Mouse (Mus musculus) embryonic facial prominence, embryonic 13.5 days (tissue): Measurements from ENCODE around the gene Grifin. TPM values are rescaled to one million over a fixed set of nuclear protein-coding genes. Genes with fewer than 3 reads are reported as not detected.

Experiments
- ATAC-seq: fragments of 200-750 bp; cut with Nextera tagmentation; 2 replicates; pipeline ENCODE4 v1.8.0; 2017; ENCODE audit warnings: low read depth; ENCODE audit not compliant: insufficient number of reproducible peaks, insufficient read depth, low FRiP score, low TSS enrichment
- H3K27ac ChIP-seq: fragments of 300-500 bp; sonication (generic); 2 replicates; pipeline ENCODE4 v1.5.1; 2015; ENCODE audit warnings: moderate library complexity, mild to moderate bottlenecking, inconsistent platforms
- H3K27me3 ChIP-seq: fragments of 300-500 bp; sonication (generic); 2 replicates; pipeline ENCODE4 v1.6.1; 2015; ENCODE audit warnings: mild to moderate bottlenecking, inconsistent platforms
- H3K36me3 ChIP-seq: fragments of 300-500 bp; sonication (generic); 2 replicates; pipeline ENCODE4 v1.6.1; 2015; ENCODE audit warnings: mild to moderate bottlenecking, inconsistent platforms
- H3K4me1 ChIP-seq: fragments of 300-500 bp; sonication (generic); 2 replicates; pipeline ENCODE4 v1.6.1; 2015; ENCODE audit warnings: inconsistent platforms
- H3K4me2 ChIP-seq: fragments of 300-500 bp; sonication (generic); 2 replicates; pipeline ENCODE4 v1.6.1; 2015; ENCODE audit warnings: moderate library complexity, mild to moderate bottlenecking, inconsistent platforms
- H3K4me3 ChIP-seq: fragments of 300-500 bp; sonication (generic); 2 replicates; pipeline ENCODE4 v1.5.1; 2015; ENCODE audit warnings: mild to moderate bottlenecking, inconsistent platforms
- H3K9ac ChIP-seq: fragments of 300-500 bp; sonication (generic); 2 replicates; pipeline ENCODE4 v1.6.1; 2015; ENCODE audit warnings: mild to moderate bottlenecking, inconsistent platforms
- H3K9me3 ChIP-seq: fragments of 300-500 bp; sonication (generic); 2 replicates; pipeline ENCODE4 v1.6.1; 2016; ENCODE audit warnings: inconsistent platforms
- WGBS: fragments of 180-500 bp; shearing (Covaris S2); methylation state at CpG from one replicate; pipeline ENCODE4 v1.1.7; 2015; ENCODE audit warnings: mixed read lengths; 5-methylcytosine and 5-hydroxymethylcytosine counted together
- polyA plus RNA-seq: library from polyadenylated mRNA; unstranded; fragments of >200 nt; fragmentation: Nextera tagmentation; extraction: Ambion mirVana; gene quantifications from 2 replicates; pipeline ENCODE4 v1.2.1, GENCODE M21; 2015

Gene Grifin
- polyA plus RNA-seq, 1 experiment from 2014 or later = not detected

GRCm38 (mm10) chr5:140540106-140540505 lies 24.8 kb downstream of the Grifin start:
- H3K9me3 ChIP-seq = no peaks in the 10 kb centered on the region
- no peaks in the 10 kb centered on the region for H3K27me3 ChIP-seq
- no peak overlapping the region for H3K27ac ChIP-seq
- 11% methylated on average over 8 of the region's 8 CpGs for WGBS
- H3K4me3 ChIP-seq = no peak overlapping the region
- H3K9ac ChIP-seq = no peak overlapping the region
- H3K4me1 ChIP-seq = peaks cover 7% of the 10 kb centered on the region
- no peak overlapping the region for H3K4me2 ChIP-seq
- no peaks in the 10 kb centered on the region for H3K36me3 ChIP-seq
- no peak for ATAC-seq

GRCm38 (mm10) chr5:140538111-140538683 lies 26.7 kb downstream of the Grifin start:
- Histone ChIP-seq H3K27me3 (no peaks in the 10 kb centered on the region), H3K27ac (no peak overlapping the region), H3K4me2 (no peak overlapping the region), H3K36me3 (no peaks in the 10 kb centered on the region), H3K9me3 (peaks cover 2% of the 10 kb centered on the region; the same call in 1 of the 2 replicates), H3K4me1 (peaks cover 7% of the 10 kb centered on the region), H3K4me3 (no peak overlapping the region), H3K9ac (no peak overlapping the region)
- ATAC-seq = no peak
- WGBS = 43% methylated on average over 13 of the region's 13 CpGs

- Histone ChIP-seq H3K36me3 (peaks cover 62% of the 10 kb centered on the region), H3K4me3 (no peak overlapping the region), H3K9me3 (0 out of 2 replicates have a peak, but pooled peaks cover 3% of the 10 kb centered on the region), H3K4me1 (0 out of 2 replicates have a peak, but pooled peaks cover 2% of the 10 kb centered on the region), H3K27ac (no peak overlapping the region), H3K9ac (no peak overlapping the region), H3K27me3 (no peaks in the 10 kb centered on the region), H3K4me2 (no peak overlapping the region)
- 85% methylated on average over 2 of the region's 2 CpGs for WGBS
- ATAC-seq = no peak
These were observed 38.1 kb downstream of the Grifin start for GRCm38 (mm10) chr5:140526754-140527153.

- 61% methylated on average over 1 of the region's 1 CpGs for WGBS
- H3K4me2 ChIP-seq = no peak overlapping the region
- H3K9ac ChIP-seq = no peak overlapping the region
- H3K4me1 ChIP-seq = peaks cover 26% of the 10 kb centered on the region
- no peaks in the 10 kb centered on the region for H3K27me3 ChIP-seq
- H3K4me3 ChIP-seq = no peak overlapping the region
- H3K36me3 ChIP-seq = peaks cover 45% of the 10 kb centered on the region
- 0 out of 2 replicates have a peak, but pooled peaks cover 3% of the 10 kb centered on the region for H3K9me3 ChIP-seq
- ATAC-seq = no peak
- peak overlapping the region; percentile 71 for H3K27ac ChIP-seq
These were observed 43.7 kb downstream of the Grifin start for GRCm38 (mm10) chr5:140521196-140521595.

DNA sequence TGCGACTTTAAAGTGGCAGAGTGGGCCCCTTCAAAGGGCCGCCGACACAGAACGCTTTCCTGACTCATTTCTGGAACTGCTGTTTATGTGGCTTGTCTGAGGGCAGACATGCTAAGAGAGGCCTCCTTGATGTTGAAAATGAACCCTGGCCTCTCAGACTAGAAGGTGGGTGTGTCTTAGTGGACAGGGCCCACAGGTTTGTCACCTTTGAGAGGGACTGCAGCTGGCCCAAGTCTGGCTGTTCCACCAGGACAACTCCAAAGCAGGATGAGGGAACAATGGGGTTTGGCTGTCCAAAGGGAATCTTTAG lies 47.0 kb downstream of the Grifin start:
- ATAC-seq = no peak
- H3K27ac ChIP-seq = peak overlapping the region; percentile 57; the same call in 1 of the 2 replicates
- H3K27me3 ChIP-seq = no peaks in the 10 kb centered on the region
- no peak overlapping the region for H3K9ac ChIP-seq
- H3K4me3 ChIP-seq = no peak overlapping the region
- no peak overlapping the region for H3K4me2 ChIP-seq
- peaks cover 12% of the 10 kb centered on the region; the same call in 1 of the 2 replicates for H3K36me3 ChIP-seq
- peaks cover 46% of the 10 kb centered on the region for H3K4me1 ChIP-seq
- no peaks in the 10 kb centered on the region for H3K9me3 ChIP-seq
- WGBS = 81% methylated on average over 4 of the region's 4 CpGs

DNA sequence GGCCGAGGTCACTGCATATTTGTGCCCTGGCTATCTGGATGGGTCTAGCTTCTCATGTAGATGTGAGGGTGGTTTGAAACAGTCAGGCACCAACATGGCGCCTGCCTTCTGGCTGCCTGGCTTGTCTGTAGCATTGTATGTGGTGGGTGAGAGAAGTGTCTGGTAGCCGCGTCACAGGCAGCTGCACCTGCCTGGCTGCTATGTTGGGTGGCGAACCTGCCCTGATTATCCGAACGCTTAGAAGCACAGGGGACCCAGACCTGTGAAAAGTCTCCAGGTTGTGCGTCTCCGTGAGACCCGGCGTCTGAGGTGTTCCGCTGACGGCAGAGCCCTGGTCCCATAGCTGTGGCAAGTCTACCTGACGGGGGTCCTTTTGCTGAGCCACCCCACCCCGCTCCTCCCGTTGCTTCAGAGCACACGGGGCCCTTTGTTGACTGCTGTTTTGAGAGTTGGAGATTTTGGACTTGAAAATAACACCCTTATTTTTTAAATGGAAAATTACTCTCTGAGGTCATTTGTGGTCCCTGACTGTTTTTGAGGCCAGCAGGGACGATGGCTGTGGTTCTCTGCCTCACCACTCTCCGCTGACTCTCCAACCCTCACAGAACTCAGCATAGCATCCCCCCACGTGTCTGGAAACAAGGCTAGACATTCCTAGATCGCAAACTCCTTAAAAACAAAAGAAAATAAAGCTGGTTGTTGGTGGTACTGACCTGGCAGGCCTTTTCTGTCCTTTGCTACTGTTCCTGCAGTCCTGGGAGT lies 47.5 kb downstream of the Grifin start:
- Histone ChIP-seq H3K27ac (peak overlapping the region; percentile 57; the same call in 1 of the 2 replicates), H3K4me1 (peaks cover 46% of the 10 kb centered on the region)
- ATAC-seq = no peak

GRCm38 (mm10) chr5:140514799-140515486 lies 49.9 kb downstream of the Grifin start:
- 0 out of 2 replicates have a peak, but pooled peaks have one; percentile 58 for ATAC-seq
- WGBS = 23% methylated on average over 7 of the region's 7 CpGs
- no peak overlapping the region for H3K9ac ChIP-seq
- H3K27ac ChIP-seq = peak overlapping the region; percentile 61
- H3K27me3 ChIP-seq = no peaks in the 10 kb centered on the region
- H3K9me3 ChIP-seq = no peaks in the 10 kb centered on the region
- H3K4me2 ChIP-seq = no peak overlapping the region
- peaks cover 48% of the 10 kb centered on the region for H3K4me1 ChIP-seq
- H3K36me3 ChIP-seq = peaks cover 9% of the 10 kb centered on the region; the same call in 1 of the 2 replicates
- H3K4me3 ChIP-seq = no peak overlapping the region

More for the DNA sequence above, 47.5 kb downstream of the Grifin start:
- no peak overlapping the region for H3K4me3 ChIP-seq
- H3K27me3 ChIP-seq = no peaks in the 10 kb centered on the region
- WGBS = 87% methylated on average over 21 of the region's 21 CpGs
- H3K4me2 ChIP-seq = no peak overlapping the region
- peaks cover 9% of the 10 kb centered on the region; the same call in 1 of the 2 replicates for H3K36me3 ChIP-seq
- no peaks in the 10 kb centered on the region for H3K9me3 ChIP-seq
- no peak overlapping the region for H3K9ac ChIP-seq

GRCm38 (mm10) chr5:140513921-140514320 lies 51.0 kb downstream of the Grifin start:
- no peak for ATAC-seq
- Histone ChIP-seq H3K4me2 (no peak overlapping the region), H3K9ac (no peak overlapping the region), H3K9me3 (no peaks in the 10 kb centered on the region), H3K36me3 (peaks cover 8% of the 10 kb centered on the region; the same call in 1 of the 2 replicates), H3K4me1 (peaks cover 54% of the 10 kb centered on the region), H3K27me3 (no peaks in the 10 kb centered on the region), H3K4me3 (no peak overlapping the region), H3K27ac (peak overlapping the region; percentile 61)
- 74% methylated on average over 8 of the region's 8 CpGs for WGBS

Other genes starting within 250 kb of the Grifin start
- 55.5 and 58.1 TPM in 2 replicates for gene Mad1l1, start 243.5 kb downstream of the Grifin start, polyA plus RNA-seq
- 43.4 and 50.1 TPM in 2 replicates for gene Nudt1, start 243.4 kb downstream of the Grifin start, polyA plus RNA-seq
- 22.6 and 26.3 TPM in 2 replicates for gene Mrm2, start 233.2 kb downstream of the Grifin start, polyA plus RNA-seq
- 19.0 and 19.7 TPM in 2 replicates for gene Snx8, start 175.8 kb downstream of the Grifin start, polyA plus RNA-seq
- gene Eif3b, start 145.7 kb downstream of the Grifin start, polyA plus RNA-seq = 129 and 131 TPM in 2 replicates
- not detected in 2 replicates for gene Gm4869, start 119.4 kb downstream of the Grifin start, polyA plus RNA-seq
- gene Chst12, start 59.5 kb downstream of the Grifin start, polyA plus RNA-seq = 18.4 and 18.7 TPM in 2 replicates
- 20.6 and 21.8 TPM in 2 replicates for gene Lfng, start 42.2 kb upstream of the Grifin start, polyA plus RNA-seq
- 45.0 and 47.6 TPM in 2 replicates for gene Ttyh3, start 84.0 kb upstream of the Grifin start, polyA plus RNA-seq
- 25.3 and 27.9 TPM in 2 replicates for gene Iqce, start 137.3 kb upstream of the Grifin start, polyA plus RNA-seq
- 21.7 and 22.0 TPM in 2 replicates for gene Brat1, start 139.9 kb upstream of the Grifin start, polyA plus RNA-seq
- gene Amz1, start 159.1 kb upstream of the Grifin start, polyA plus RNA-seq = 0.63 and 0.83 TPM in 2 replicates